Mouse (Mus musculus) embryonic facial prominence, embryonic 11.5 days (tissue): ENCODE measurements around the gene Zfp740. TPM values are rescaled to one million over a fixed set of nuclear protein-coding genes. Genes with fewer than 3 reads are reported as not detected.

Experiments used
- ATAC-seq: fragments of 200-750 bp; cut with Nextera tagmentation; replicated peaks from 2 replicates; pipeline ENCODE4 v1.8.0; 2017; ENCODE audit warnings: low read depth; ENCODE audit not compliant: insufficient number of reproducible peaks, low FRiP score, low TSS enrichment
- DNase-seq: peaks from one replicate; pipeline ENCODE4 v3.0.0-alpha.2; 2015; ENCODE audit warnings: low spot score
- H3K27ac ChIP-seq: fragments of 300-500 bp; sonication (generic); replicated peaks from 2 replicates; pipeline ENCODE4 v1.5.1; 2014; ENCODE audit warnings: mild to moderate bottlenecking, low read depth, low read length, control low read depth
- H3K27me3 ChIP-seq: fragments of 300-500 bp; sonication (generic); 2 replicates; pipeline ENCODE4 v1.6.1; 2014; ENCODE audit warnings: mild to moderate bottlenecking, low read length, moderate library complexity, mixed read lengths; ENCODE audit not compliant: control insufficient read depth, insufficient read depth
- H3K36me3 ChIP-seq: fragments of 300-500 bp; sonication (generic); replicated peaks from 2 replicates; pipeline ENCODE4 v1.6.1; 2014; ENCODE audit warnings: low read depth, mild to moderate bottlenecking, low read length, moderate library complexity, mixed read lengths; ENCODE audit not compliant: control insufficient read depth, insufficient read depth
- H3K4me1 ChIP-seq: fragments of 300-500 bp; sonication (generic); 2 replicates; pipeline ENCODE4 v1.6.1; 2014; ENCODE audit warnings: low read length, mixed read lengths; ENCODE audit not compliant: control insufficient read depth, insufficient read depth
- H3K4me2 ChIP-seq: fragments of 300-500 bp; sonication (generic); 2 replicates; pipeline ENCODE4 v1.6.1; 2014; ENCODE audit warnings: low read depth, mild to moderate bottlenecking, control low read depth, low read length, moderate library complexity
- H3K4me3 ChIP-seq: fragments of 300-500 bp; sonication (generic); 2 replicates; pipeline ENCODE4 v1.5.1; 2014; ENCODE audit warnings: low read depth, low read length, control low read depth
- H3K9ac ChIP-seq: fragments of 300-500 bp; sonication (generic); replicated peaks from 2 replicates; pipeline ENCODE4 v1.6.1; 2014; ENCODE audit warnings: mild to moderate bottlenecking, control low read depth, low read length
- H3K9me3 ChIP-seq: fragments of 300-500 bp; sonication (generic); replicated peaks from 2 replicates; pipeline ENCODE4 v1.6.1; 2016; ENCODE audit warnings: mild to moderate bottlenecking, low read length, inconsistent platforms, mixed read lengths; ENCODE audit not compliant: control insufficient read depth
- WGBS: fragments of 180-500 bp; shearing (Covaris S2); extraction: QIAGEN DNeasy Blood & Tissue Kit; methylation state at CpG from one replicate; pipeline ENCODE4 v1.1.7; 2014; 5-methylcytosine and 5-hydroxymethylcytosine counted together
- polyA plus RNA-seq: library from polyadenylated mRNA; unstranded; fragments of >200 nt; fragmentation: Nextera tagmentation; extraction: Ambion mirVana; gene quantifications from 2 replicates; pipeline ENCODE4 v1.2.1, GENCODE M21; 2014

The Zfp740 gene
- polyA plus RNA-seq, 1 experiment from 2014 or later: 68.1 TPM

GRCm38 (mm10) chr15:102194439-102194838 lies 8.6 kb upstream of the Zfp740 start:
- WGBS: 82% methylated on average over 4 of the region's 4 CpGs
- H3K4me2 ChIP-seq: no peak overlapping the region
- H3K9me3 ChIP-seq: no peaks in the 10 kb centered on the region
- ATAC-seq (no peak), DNase-seq (no peak)
- H3K36me3 ChIP-seq: no peaks in the 10 kb centered on the region
- H3K4me1 ChIP-seq: no peaks in the 10 kb centered on the region
- no peak overlapping the region for H3K27ac ChIP-seq
- H3K27me3 ChIP-seq: no peaks in the 10 kb centered on the region
- H3K9ac ChIP-seq: no peak overlapping the region
- H3K4me3 ChIP-seq: no peak overlapping the region

GRCm38 (mm10) chr15:102195373-102195772 lies 7.7 kb upstream of the Zfp740 start:
- no peaks in the 10 kb centered on the region for H3K27me3 ChIP-seq
- H3K36me3 ChIP-seq: no peaks in the 10 kb centered on the region
- no peak overlapping the region for H3K4me3 ChIP-seq
- H3K27ac ChIP-seq: no peak overlapping the region
- H3K4me1 ChIP-seq: no peaks in the 10 kb centered on the region
- ATAC-seq (no peak), DNase-seq (no peak)
- H3K9me3 ChIP-seq: no peaks in the 10 kb centered on the region
- WGBS: 77% methylated on average over 4 of the region's 4 CpGs
- no peak overlapping the region for H3K9ac ChIP-seq
- no peak overlapping the region for H3K4me2 ChIP-seq

GRCm38 (mm10) chr15:102198841-102199240 lies 4.2 kb upstream of the Zfp740 start:
- Histone ChIP-seq H3K4me1 (no peaks in the 10 kb centered on the region), H3K9me3 (no peaks in the 10 kb centered on the region), H3K36me3 (no peaks in the 10 kb centered on the region), H3K27ac (no peak overlapping the region; the same call in 1 of the 2 replicates), H3K4me3 (no peak overlapping the region), H3K9ac (no peak overlapping the region), H3K4me2 (no peak overlapping the region), H3K27me3 (no peaks in the 10 kb centered on the region)
- DNase-seq (no peak), ATAC-seq (no peak)
- 83% methylated on average over 4 of the region's 4 CpGs for WGBS

GRCm38 (mm10) chr15:102203835-102204381 lies 859 bp downstream of the Zfp740 start:
- H3K27me3 ChIP-seq: no peaks in the 10 kb centered on the region
- no peaks in the 10 kb centered on the region for H3K4me1 ChIP-seq
- ATAC-seq: peak; percentile 22; the same call in 1 of the 2 replicates
- H3K9ac ChIP-seq: peak overlapping the region; percentile 95
- peak overlapping the region; percentile 85 for H3K4me3 ChIP-seq
- peak overlapping the region; percentile 48 for H3K4me2 ChIP-seq
- no peaks in the 10 kb centered on the region for H3K9me3 ChIP-seq
- peak overlapping the region; percentile 99 for H3K27ac ChIP-seq
- H3K36me3 ChIP-seq: peaks cover 12% of the 10 kb centered on the region
- WGBS: 0% methylated on average over 38 of the region's 72 CpGs
- DNase-seq: peak; percentile 77

- ATAC-seq (no peak), DNase-seq (no peak)
- WGBS: 56% methylated on average over 19 of the region's 19 CpGs
- Histone ChIP-seq H3K4me2 (peak within 1 kb of the TSS; percentile 48), H3K4me1 (no peaks in the 10 kb centered on the region), H3K27ac (peak within 1 kb of the TSS; percentile 99), H3K27me3 (no peaks in the 10 kb centered on the region), H3K9ac (peak within 1 kb of the TSS; percentile 95), H3K4me3 (peak within 1 kb of the TSS; percentile 85), H3K9me3 (no peaks in the 10 kb centered on the region), H3K36me3 (peaks cover 12% of the 10 kb centered on the region)
Measured at GRCm38 (mm10) chr15:102204674-102205505, 1.8 kb downstream of the Zfp740 start, which contains the start of gene Csad. Csad (minus strand) TSS chr15:102204724.

GRCm38 (mm10) chr15:102205779-102206178 lies 2.7 kb downstream of the Zfp740 start:
- 73% methylated on average over 8 of the region's 8 CpGs for WGBS
- 0 out of 2 replicates have a peak overlapping the region, but pooled peaks have one; percentile 3 for H3K27ac ChIP-seq

GRCm38 (mm10) chr15:102207351-102207750 lies 4.3 kb downstream of the Zfp740 start:
- Histone ChIP-seq H3K27me3 (no peaks in the 10 kb centered on the region), H3K9me3 (no peaks in the 10 kb centered on the region), H3K4me3 (no peak overlapping the region), H3K9ac (no peak overlapping the region), H3K36me3 (peaks cover 12% of the 10 kb centered on the region), H3K4me2 (no peak overlapping the region), H3K27ac (no peak overlapping the region), H3K4me1 (no peaks in the 10 kb centered on the region)
- WGBS: 81% methylated on average over 3 of the region's 3 CpGs
- ATAC-seq: no peak
- no peak for DNase-seq

More at GRCm38 (mm10) chr15:102205779-102206178, 2.7 kb downstream of the Zfp740 start:
- H3K9me3 ChIP-seq: no peaks in the 10 kb centered on the region
- no peaks in the 10 kb centered on the region for H3K27me3 ChIP-seq
- peak overlapping the region; percentile 85 for H3K4me3 ChIP-seq
- DNase-seq: no peak
- ATAC-seq: no peak
- peak overlapping the region; percentile 43 for H3K9ac ChIP-seq
- H3K4me2 ChIP-seq: peak overlapping the region; percentile 48
- peaks cover 12% of the 10 kb centered on the region for H3K36me3 ChIP-seq
- H3K4me1 ChIP-seq: no peaks in the 10 kb centered on the region

- no peaks in the 10 kb centered on the region for H3K27me3 ChIP-seq
- H3K9ac ChIP-seq: no peak overlapping the region
- peaks cover 15% of the 10 kb centered on the region for H3K36me3 ChIP-seq
- no peak overlapping the region for H3K27ac ChIP-seq
- no peaks in the 10 kb centered on the region for H3K9me3 ChIP-seq
- no peaks in the 10 kb centered on the region for H3K4me1 ChIP-seq
- ATAC-seq: no peak
- no peak overlapping the region for H3K4me3 ChIP-seq
- WGBS: 89% methylated on average over 9 of the region's 9 CpGs
- no peak for DNase-seq
- no peak overlapping the region for H3K4me2 ChIP-seq
Measured at GRCm38 (mm10) chr15:102208092-102208561, 5.1 kb downstream of the Zfp740 start.
